23 mouse cellular contexts compared by ENCODE assay signal in the genomic region with DNA sequence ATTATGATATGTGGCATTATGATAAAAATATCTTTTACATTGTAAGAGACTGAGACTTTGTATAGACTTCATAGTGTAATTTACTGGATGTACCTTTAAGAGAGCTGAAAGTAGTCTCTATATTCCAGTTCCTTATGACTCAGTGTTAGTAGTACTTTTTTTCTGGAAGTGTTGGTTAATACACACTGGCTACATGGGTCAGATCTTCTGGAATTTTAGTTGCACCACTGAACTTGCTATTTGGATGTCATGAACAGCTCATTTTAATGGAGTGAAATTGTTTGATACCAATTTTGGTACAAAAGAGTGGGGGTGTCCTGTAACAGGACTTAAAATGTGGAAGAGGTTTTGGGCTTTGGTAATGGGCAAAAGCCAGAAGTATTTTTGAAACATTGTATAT. TPM values are rescaled to one million over a fixed set of nuclear protein-coding genes. Genes with fewer than 3 reads are reported as not detected.
"Had no signal": no experiment of that assay in that cellular context is flagged by ENCODE, and none has a peak within 500 bp of the region (broad histone marks: within the 10 kb centered on the region; RNA-seq: fewer than 3 reads in every experiment).

No protein-coding gene starts in this region.

- H3K4me3 ChIP-seq: neural tube, embryonic 15.5 days; stomach, embryonic 15.5 days had no signal

- H3K4me2 ChIP-seq: neural tube, embryonic 15.5 days; stomach, embryonic 15.5 days had no signal

- H3K36me3 ChIP-seq: neural tube, embryonic 15.5 days; stomach, embryonic 15.5 days had no signal

- H3K9me3 ChIP-seq: neural tube, embryonic 15.5 days; stomach, embryonic 15.5 days had no signal

- H3K27me3 ChIP-seq: neural tube, embryonic 15.5 days; stomach, embryonic 15.5 days had no signal

- H3K4me1 ChIP-seq: neural tube, embryonic 15.5 days; stomach, embryonic 15.5 days had no signal

- H3K27ac ChIP-seq: neural tube, embryonic 15.5 days; stomach, embryonic 15.5 days; stomach, postnatal 0 days had no signal

- H3K9ac ChIP-seq: neural tube, embryonic 15.5 days; stomach, embryonic 15.5 days had no signal

- DNase-seq: retina, postnatal 1 day; right cerebral cortex, adult 18-20 months; right cerebral cortex, postnatal 14 days; right cerebral cortex, postnatal 25 days; right cerebral cortex, postnatal 4 days; spleen, adult 18-20 months; thymus, adult 18-20 months; thymus, adult 2 months; thymus, postnatal 14 days; thymus, postnatal 25 days; thymus, postnatal 36 days; thymus, postnatal 4 days had no signal

RNA-seq across cellular contexts. Expression of a gene that starts 17.8 kb away (rescaled TPM):
- polyA plus RNA-seq: neural tube, embryonic 14.5 days; neural tube, embryonic 15.5 days; small intestine, adult 2 months; spleen, adult 2 months; stomach, embryonic 14.5 days; stomach, embryonic 15.5 days; stomach, embryonic 16.5 days; stomach, postnatal 0 days; testis, adult 2 months; thymus, adult 2 months; thymus, postnatal 0 days; urinary bladder, adult 2 months had no signal

RNA-seq across cellular contexts. Expression of a gene that starts 22.0 kb away (rescaled TPM):
- polyA plus RNA-seq: neural tube, embryonic 14.5 days; neural tube, embryonic 15.5 days; small intestine, adult 2 months; spleen, adult 2 months; stomach, embryonic 14.5 days; stomach, embryonic 15.5 days; stomach, embryonic 16.5 days; stomach, postnatal 0 days; testis, adult 2 months; thymus, adult 2 months; thymus, postnatal 0 days; urinary bladder, adult 2 months had no signal

RNA-seq across cellular contexts. Expression of a gene that starts 22.5 kb away (rescaled TPM):
- polyA plus RNA-seq: neural tube, embryonic 14.5 days; neural tube, embryonic 15.5 days; small intestine, adult 2 months; spleen, adult 2 months; stomach, embryonic 14.5 days; stomach, embryonic 15.5 days; stomach, embryonic 16.5 days; stomach, postnatal 0 days; testis, adult 2 months; thymus, adult 2 months; thymus, postnatal 0 days; urinary bladder, adult 2 months had no signal

RNA-seq across cellular contexts. Expression of a gene that starts 34.7 kb away (rescaled TPM):
- polyA plus RNA-seq: neural tube, embryonic 14.5 days; neural tube, embryonic 15.5 days; small intestine, adult 2 months; spleen, adult 2 months; stomach, embryonic 14.5 days; stomach, embryonic 15.5 days; stomach, embryonic 16.5 days; stomach, postnatal 0 days; testis, adult 2 months; thymus, adult 2 months; thymus, postnatal 0 days; urinary bladder, adult 2 months had no signal

RNA-seq across cellular contexts. Expression of a gene that starts 46.6 kb away (rescaled TPM):
- polyA plus RNA-seq: neural tube, embryonic 14.5 days; neural tube, embryonic 15.5 days; small intestine, adult 2 months; spleen, adult 2 months; stomach, embryonic 14.5 days; stomach, embryonic 15.5 days; stomach, embryonic 16.5 days; stomach, postnatal 0 days; testis, adult 2 months; thymus, adult 2 months; thymus, postnatal 0 days; urinary bladder, adult 2 months had no signal
